Mouse (Mus musculus) yolk sac, embryonic 10.5 days (tissue): ENCODE measurements at regions not wholly inside any gene's neighbourhood (a gene's known extent, or its start where the extent isn't known, plus 50 kb on each side); places are given as distances from the start of the nearest gene placed in this dataset.

Experiments used
- DNase-seq: peaks from one replicate; pipeline ENCODE4 v3.0.0-alpha.2; 2017; ENCODE audit warnings: low spot score

DNA sequence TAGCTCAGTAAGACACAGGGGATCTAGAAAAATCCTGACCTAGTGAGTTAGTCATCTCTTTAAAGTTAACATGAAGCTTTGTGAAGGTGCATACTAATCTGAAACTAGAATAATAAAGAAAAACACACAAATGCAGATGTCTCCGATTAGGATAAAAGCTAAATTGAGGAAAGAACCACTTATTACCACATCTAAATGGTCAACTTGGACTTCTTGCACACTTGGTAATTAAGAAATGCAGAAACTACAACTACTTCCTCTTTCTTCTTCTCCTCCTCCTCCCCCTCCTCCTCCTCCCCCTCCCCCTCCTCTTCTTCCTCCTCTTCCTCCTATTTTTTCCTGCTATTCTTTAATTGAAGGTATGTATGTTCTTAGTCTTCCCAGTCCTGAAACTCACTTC, 116.3 kb downstream of the Dkk1 start:
- no peak for DNase-seq

DNA sequence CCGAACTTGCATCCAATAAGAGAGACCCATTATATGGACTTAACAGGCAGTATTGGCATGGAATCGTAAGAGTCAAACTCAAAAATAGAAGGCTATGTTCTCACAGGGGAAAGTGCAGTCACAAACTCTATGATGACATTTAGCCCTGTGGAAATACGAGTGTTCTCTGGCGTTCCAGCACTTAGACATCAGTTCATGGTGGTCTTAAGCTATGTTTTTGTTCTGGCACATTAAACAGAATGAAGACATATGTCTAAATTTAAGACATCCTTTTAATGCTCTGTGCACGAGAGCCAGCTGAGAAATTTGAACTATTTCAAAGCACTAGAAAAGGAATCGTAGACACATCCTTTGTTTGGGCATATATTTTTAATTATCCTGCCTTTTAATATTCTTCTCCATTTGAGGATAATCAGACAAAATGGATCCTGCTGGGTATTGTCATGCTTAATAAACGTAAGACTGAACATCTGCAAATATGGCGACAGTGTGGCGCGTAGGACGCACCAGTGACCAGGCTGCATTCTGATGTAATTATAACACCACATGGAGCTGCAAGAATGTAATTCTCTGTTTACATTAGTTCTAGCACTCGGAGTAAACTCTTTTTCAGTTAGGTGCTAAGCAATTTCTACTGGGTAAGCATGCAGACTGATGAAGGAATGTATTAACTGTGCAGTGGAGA, 114.3 kb downstream of the Dkk1 start:
- DNase-seq: no peak

DNA sequence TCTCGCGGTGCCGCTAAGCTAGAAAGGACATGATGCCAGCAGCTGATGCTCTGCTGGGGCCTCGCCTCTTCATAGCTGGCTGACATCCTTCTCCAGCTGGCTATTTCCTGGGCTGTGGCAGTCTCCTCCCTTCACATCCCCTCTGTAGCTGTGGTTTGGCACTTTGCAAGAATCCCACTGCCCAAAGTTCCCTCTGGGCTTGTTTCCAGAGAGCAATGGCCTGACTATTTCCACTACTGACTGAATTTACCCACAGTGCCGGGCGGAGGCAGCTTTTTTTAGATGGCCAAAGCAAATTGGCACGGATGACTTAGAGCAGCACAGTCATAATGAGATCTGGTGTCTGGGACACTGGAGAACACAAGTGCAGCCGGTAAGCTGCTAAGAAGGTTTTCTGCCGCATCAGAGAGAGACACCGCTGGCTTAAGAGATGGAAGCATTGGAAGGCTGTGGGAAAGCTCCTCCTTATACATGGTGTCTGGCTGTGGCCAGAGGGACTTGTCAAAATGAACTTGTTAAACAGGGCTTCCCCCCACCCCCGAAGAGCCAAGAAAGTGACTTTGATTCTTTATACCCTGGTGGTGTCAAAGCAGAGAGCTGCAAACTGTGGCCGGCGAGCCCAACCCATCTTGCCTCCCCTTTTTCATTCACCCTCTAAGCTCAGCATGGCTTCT, 98.5 kb downstream of the Dkk1 start:
- no peak for DNase-seq

DNA sequence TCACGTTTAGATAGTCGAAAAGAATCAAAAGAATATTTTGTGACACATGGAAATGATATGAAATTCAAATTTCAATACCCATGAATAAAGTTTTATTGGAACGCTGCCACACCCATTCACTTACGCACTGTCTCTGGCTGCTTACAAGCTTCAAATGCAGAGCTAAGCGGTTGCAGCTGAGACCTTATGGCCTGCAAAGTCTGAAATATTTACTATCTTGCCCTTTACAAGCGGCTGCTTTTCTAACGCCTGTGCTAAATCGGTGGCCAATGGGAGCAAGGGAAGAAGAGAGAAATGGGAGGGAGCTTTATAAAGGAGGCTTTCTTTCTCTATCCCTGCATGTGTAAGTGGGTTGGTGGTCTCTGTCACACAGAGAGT, 97.9 kb downstream of the Dkk1 start:
- no peak for DNase-seq

DNA sequence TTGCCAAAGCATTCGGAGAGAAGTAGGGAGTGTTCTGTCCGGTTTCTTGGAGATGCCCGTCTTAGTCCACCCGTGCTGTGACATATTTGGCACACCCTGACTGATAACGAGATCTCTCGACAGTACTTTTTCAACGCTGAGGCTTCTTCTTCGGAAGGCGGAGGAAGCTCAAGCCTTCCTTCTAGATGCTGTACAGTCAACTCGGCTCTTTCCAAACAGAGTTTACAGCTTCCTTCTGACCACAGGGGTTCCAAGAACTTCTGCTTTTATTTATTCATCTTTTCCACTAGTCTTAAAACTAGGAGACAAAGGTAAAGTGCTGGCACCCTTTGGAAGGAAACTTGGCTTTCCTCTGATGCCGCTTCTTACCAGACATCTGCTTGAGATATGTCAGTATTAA, 96.8 kb downstream of the Dkk1 start:
- DNase-seq: no peak

DNA sequence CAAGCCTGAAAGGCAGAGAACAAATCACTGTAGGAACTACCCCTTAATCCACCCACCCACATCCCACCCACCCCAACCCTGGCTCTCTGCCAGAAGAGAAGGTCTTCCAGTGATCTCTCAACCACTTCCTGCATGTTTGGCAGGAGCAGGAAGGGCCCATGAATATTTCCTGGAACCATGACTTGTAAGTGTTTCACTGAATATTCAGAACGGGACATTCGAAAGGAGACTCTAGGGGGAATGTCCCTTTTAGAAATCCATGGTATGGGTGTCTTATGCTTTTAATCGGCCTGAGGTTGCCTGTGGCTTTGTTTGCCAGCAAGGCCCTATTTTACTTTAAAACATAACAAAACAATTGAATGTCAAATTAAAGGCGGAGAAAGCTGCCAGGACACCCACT, 66.0 kb downstream of the Dkk1 start:
- DNase-seq: no peak

DNA sequence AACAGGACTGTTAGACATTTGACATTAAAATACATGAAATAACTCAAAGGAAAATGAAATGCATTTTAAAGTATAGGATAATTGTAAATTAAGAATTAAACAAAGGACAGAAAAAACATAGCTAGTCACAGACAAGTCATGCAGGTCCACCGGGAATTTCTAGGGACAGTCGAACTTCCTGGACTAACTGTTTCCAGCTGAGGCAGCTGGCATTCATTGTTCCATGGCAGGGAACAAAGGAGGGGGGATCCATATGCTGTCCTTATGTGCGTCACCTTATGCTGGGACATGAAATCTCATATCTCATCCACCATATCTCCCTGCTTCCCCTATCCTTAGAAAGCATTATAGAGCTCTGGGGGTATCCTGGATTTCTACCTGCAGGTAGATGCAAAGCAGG, 59.7 kb downstream of the Dkk1 start:
- DNase-seq: no peak

DNA sequence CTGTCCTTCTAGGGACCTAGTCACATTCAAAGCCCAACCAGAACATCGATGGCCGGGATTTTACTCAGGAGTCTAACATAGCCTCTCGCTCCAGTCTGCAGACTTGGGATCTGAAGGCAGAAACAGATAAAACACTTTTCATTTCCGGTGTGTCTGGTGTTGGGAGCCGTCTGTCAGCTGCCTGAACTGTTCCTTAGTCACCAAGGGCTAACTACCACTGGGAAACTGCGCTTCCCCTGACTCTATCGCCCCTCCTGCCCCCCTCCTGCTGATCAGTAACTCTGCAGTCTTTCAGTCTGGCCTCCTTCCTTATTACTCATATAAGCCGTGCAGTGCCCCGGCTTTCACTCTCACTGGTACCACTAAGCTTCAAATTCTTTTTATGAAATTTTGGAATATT, 58.5 kb downstream of the Dkk1 start:
- DNase-seq: no peak
